Mouse (Mus musculus): ENCODE measurements around the gene Poln.

GRCm38 (mm10) chr5:34204911-34205310 is 35.7 kb upstream of the Poln start:
- TF ChIP-seq POLR2A (IDR thresholded peaks at IDR 0.05; ENCODE audit: insufficient read length, low read depth): no peak
- no peak for TF ChIP-seq E2F4 (IDR thresholded peaks at IDR 0.05; ENCODE audit: insufficient read depth)
- no peak for TF ChIP-seq MAX (IDR thresholded peaks at IDR 0.05; ENCODE audit: low read depth)
- no peak for TF ChIP-seq MYOD1 (IDR thresholded peaks at IDR 0.05; ENCODE audit: control insufficient read depth in 1 of 3, insufficient read length in 2 of 3, low read depth in 2 of 3)
- TF ChIP-seq POLR2AphosphoS2 (IDR thresholded peaks at IDR 0.05; ENCODE audit: insufficient read length, low read depth): no peak
- TF ChIP-seq USF1 (IDR thresholded peaks at IDR 0.05; ENCODE audit: low read depth): no peak

All from myocyte (in vitro differentiated cells).